Mouse (Mus musculus): ENCODE measurements around the gene Fan1. TPM values are rescaled to one million over a fixed set of nuclear protein-coding genes. Genes with fewer than 3 reads are reported as not detected.

Gene Fan1
- polyA plus RNA-seq, 1 experiment from 2014 or later = 5.0 TPM

DNA sequence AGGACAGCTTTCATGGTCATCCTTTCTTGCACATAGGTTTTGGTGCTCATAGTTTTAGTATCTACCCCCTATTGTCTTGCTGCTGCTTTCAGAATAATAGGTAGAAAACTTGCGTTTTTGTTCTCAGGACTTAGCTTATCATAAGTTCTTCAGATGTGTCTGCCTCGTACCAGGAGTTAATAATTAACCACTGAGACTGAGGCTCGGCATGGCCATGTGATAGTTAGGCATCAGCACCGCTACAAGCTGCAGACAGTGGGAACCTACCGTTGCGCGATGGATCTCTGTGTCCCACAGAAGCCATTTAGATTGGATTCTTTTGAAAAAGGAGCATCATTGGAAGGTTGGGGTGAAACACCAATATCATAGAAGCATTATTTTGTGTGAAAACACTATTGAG, 61.1 kb downstream of the Fan1 start:
- H3K4me2 ChIP-seq (ENCODE audit: low read length) = no peak overlapping the region
- H3K9ac ChIP-seq (replicated peaks; ENCODE audit: low read length) = no peak overlapping the region
- no peak overlapping the region for H3K27ac ChIP-seq (replicated peaks; ENCODE audit: low read depth, low read length)
- H3K36me3 ChIP-seq (ENCODE audit: control insufficient read depth, insufficient read depth, low read length) = peaks cover 57% of the 10 kb centered on the region
- DNase-seq (no peak), ATAC-seq (ENCODE audit: low FRiP score, low TSS enrichment) (no peak)
- H3K27me3 ChIP-seq (ENCODE audit: control insufficient read depth, insufficient read depth, low read length) = no peaks in the 10 kb centered on the region
- no peak overlapping the region for H3K4me3 ChIP-seq (replicated peaks; ENCODE audit: low read depth, low read length)
- H3K4me1 ChIP-seq (ENCODE audit: control insufficient read depth, insufficient read depth, low read length) = no peaks in the 10 kb centered on the region
- H3K9me3 ChIP-seq (ENCODE audit: control insufficient read depth, low read length) = no peaks in the 10 kb centered on the region
- 96% methylated on average over 7 of the region's 7 CpGs for WGBS

DNA sequence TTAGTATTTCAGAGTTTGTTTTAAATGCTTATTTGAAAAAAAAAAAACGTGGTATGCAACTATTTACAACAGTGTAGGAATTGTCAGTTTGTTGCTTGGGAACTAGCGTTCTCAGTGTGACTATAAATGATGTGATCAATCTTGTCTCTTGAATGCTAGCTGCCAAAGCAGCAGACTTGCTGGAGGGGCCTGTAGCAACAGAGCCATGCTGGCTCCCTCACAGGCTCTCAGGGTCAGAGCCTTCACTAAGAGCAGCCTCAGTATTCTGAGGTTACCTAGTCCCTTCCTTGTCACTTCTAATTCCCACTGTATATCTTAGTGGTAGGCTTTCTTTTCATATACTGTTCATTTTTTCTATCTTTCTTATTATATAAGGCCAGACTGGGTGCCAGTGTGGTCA, 63.1 kb downstream of the Fan1 start:
- no peaks in the 10 kb centered on the region for H3K27me3 ChIP-seq (ENCODE audit: control insufficient read depth, insufficient read depth, low read length)
- no peak overlapping the region for H3K9ac ChIP-seq (replicated peaks; ENCODE audit: low read length)
- no peak overlapping the region for H3K4me2 ChIP-seq (ENCODE audit: low read length)
- peaks cover 43% of the 10 kb centered on the region for H3K36me3 ChIP-seq (ENCODE audit: control insufficient read depth, insufficient read depth, low read length)
- no peak overlapping the region for H3K4me3 ChIP-seq (replicated peaks; ENCODE audit: low read depth, low read length)
- no peaks in the 10 kb centered on the region for H3K4me1 ChIP-seq (ENCODE audit: control insufficient read depth, insufficient read depth, low read length)
- WGBS = 79% methylated on average over 2 of the region's 2 CpGs
- DNase-seq (no peak), ATAC-seq (ENCODE audit: low FRiP score, low TSS enrichment) (no peak)
- H3K27ac ChIP-seq (replicated peaks; ENCODE audit: low read depth, low read length) = no peak overlapping the region
- no peaks in the 10 kb centered on the region for H3K9me3 ChIP-seq (ENCODE audit: control insufficient read depth, low read length)

DNA sequence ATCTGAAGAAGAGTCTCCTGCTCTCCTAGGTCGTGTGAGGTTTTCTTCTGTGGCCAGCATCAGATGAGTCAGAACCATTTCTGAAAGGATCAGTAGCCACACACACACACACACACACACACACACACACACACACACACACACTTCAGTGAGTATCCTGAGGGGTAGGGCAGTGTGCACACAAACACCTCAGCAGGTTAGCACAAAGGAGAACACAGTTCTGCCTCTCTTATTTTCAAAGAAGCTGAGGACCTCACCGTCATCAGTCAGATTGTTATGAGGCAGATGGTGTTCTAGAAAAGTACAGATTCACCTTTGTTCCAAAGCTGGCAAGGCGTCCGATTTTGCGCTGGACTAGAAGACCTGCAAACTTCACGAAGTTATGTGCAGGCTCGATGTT, 63.7 kb downstream of the Fan1 start:
- H3K27ac ChIP-seq (replicated peaks; ENCODE audit: low read depth, low read length) = no peak overlapping the region
- ATAC-seq (ENCODE audit: low FRiP score, low TSS enrichment) = no peak
- H3K9ac ChIP-seq (replicated peaks; ENCODE audit: low read length) = no peak overlapping the region
- peaks cover 38% of the 10 kb centered on the region for H3K36me3 ChIP-seq (ENCODE audit: control insufficient read depth, insufficient read depth, low read length)
- no peaks in the 10 kb centered on the region for H3K9me3 ChIP-seq (ENCODE audit: control insufficient read depth, low read length)
- 95% methylated on average over 7 of the region's 7 CpGs for WGBS
- no peaks in the 10 kb centered on the region for H3K27me3 ChIP-seq (ENCODE audit: control insufficient read depth, insufficient read depth, low read length)
- DNase-seq = no peak
- no peaks in the 10 kb centered on the region for H3K4me1 ChIP-seq (ENCODE audit: control insufficient read depth, insufficient read depth, low read length)
- no peak overlapping the region for H3K4me3 ChIP-seq (replicated peaks; ENCODE audit: low read depth, low read length)
- H3K4me2 ChIP-seq (ENCODE audit: low read length) = no peak overlapping the region

Other genes with a start within 250 kb of the Fan1 start
- gene Trpm1, start 220.3 kb downstream of the Fan1 start, polyA plus RNA-seq (2014; fragmentation: Nextera tagmentation; extraction: Ambion mirVana) = 0.93 TPM in 1 of 2 replicates, not detected in the other
- 7.5 and 13.1 TPM in 2 replicates for gene Mtmr10, start 86.4 kb downstream of the Fan1 start, polyA plus RNA-seq (2014; fragmentation: Nextera tagmentation; extraction: Ambion mirVana)
- gene Mphosph10, start 18.2 kb upstream of the Fan1 start, polyA plus RNA-seq (2014; fragmentation: Nextera tagmentation; extraction: Ambion mirVana) = 19.6 and 25.2 TPM in 2 replicates
- gene Mcee, start 18.5 kb upstream of the Fan1 start, polyA plus RNA-seq (2014; fragmentation: Nextera tagmentation; extraction: Ambion mirVana) = 31.9 and 37.5 TPM in 2 replicates
- gene Apba2, start 127.6 kb upstream of the Fan1 start, polyA plus RNA-seq (2014; fragmentation: Nextera tagmentation; extraction: Ambion mirVana) = 181 and 184 TPM in 2 replicates

Data from midbrain, embryonic 14.5 days (tissue).